Mouse (Mus musculus): Measurements from ENCODE around the gene Aqp11. TPM values are rescaled to one million over a fixed set of nuclear protein-coding genes. Genes with fewer than 3 reads are reported as not detected.

Aqp11 gene
- polyA plus RNA-seq, 1 experiment from 2014 or later = 26.3 TPM

- Histone ChIP-seq H3K4me3 (ENCODE audit: low read depth, low read length) (no peak overlapping the region), H3K27ac (ENCODE audit: low read depth) (no peak overlapping the region), H3K9me3 (ENCODE audit: control insufficient read depth, low read length) (no peaks in the 10 kb centered on the region), H3K4me2 (ENCODE audit: low read length) (no peak overlapping the region), H3K4me1 (replicated peaks; ENCODE audit: control insufficient read depth, insufficient read depth, low read length) (no peaks in the 10 kb centered on the region), H3K36me3 (ENCODE audit: control insufficient read depth, insufficient read depth, low read length) (no peaks in the 10 kb centered on the region), H3K27me3 (replicated peaks; ENCODE audit: control insufficient read depth, insufficient read depth, low read length) (no peaks in the 10 kb centered on the region), H3K9ac (ENCODE audit: low read length) (no peak overlapping the region)
- ATAC-seq (replicated peaks; ENCODE audit: low FRiP score, low TSS enrichment, low read depth) (no peak), DNase-seq (ENCODE audit: low spot score) (no peak)
- WGBS = 69% methylated on average over 6 of the region's 6 CpGs
Measured at GRCm38 (mm10) chr7:97770841-97771620, 32.9 kb upstream of the Aqp11 start.

- H3K4me3 ChIP-seq (ENCODE audit: low read depth, low read length) = no peak overlapping the region
- H3K4me1 ChIP-seq (replicated peaks; ENCODE audit: control insufficient read depth, insufficient read depth, low read length) = no peaks in the 10 kb centered on the region
- peak; percentile 56 for ATAC-seq (replicated peaks; ENCODE audit: low FRiP score, low TSS enrichment, low read depth)
- 78% methylated on average over 4 of the region's 4 CpGs for WGBS
- H3K4me2 ChIP-seq (ENCODE audit: low read length) = no peak overlapping the region
- no peak for DNase-seq (ENCODE audit: low spot score)
- no peaks in the 10 kb centered on the region for H3K36me3 ChIP-seq (ENCODE audit: control insufficient read depth, insufficient read depth, low read length)
- H3K9me3 ChIP-seq (ENCODE audit: control insufficient read depth, low read length) = no peaks in the 10 kb centered on the region
- H3K9ac ChIP-seq (ENCODE audit: low read length) = no peak overlapping the region
- H3K27me3 ChIP-seq (replicated peaks; ENCODE audit: control insufficient read depth, insufficient read depth, low read length) = no peaks in the 10 kb centered on the region
- H3K27ac ChIP-seq (ENCODE audit: low read depth) = no peak overlapping the region
Measured at GRCm38 (mm10) chr7:97769020-97769419, 30.9 kb upstream of the Aqp11 start.

GRCm38 (mm10) chr7:97767841-97768240, 29.8 kb upstream of the Aqp11 start:
- WGBS = 63% methylated on average over 8 of the region's 8 CpGs
- H3K4me3 ChIP-seq (ENCODE audit: low read depth, low read length) = no peak overlapping the region
- H3K27ac ChIP-seq (ENCODE audit: low read depth) = no peak overlapping the region
- no peaks in the 10 kb centered on the region for H3K27me3 ChIP-seq (replicated peaks; ENCODE audit: control insufficient read depth, insufficient read depth, low read length)
- H3K9ac ChIP-seq (ENCODE audit: low read length) = no peak overlapping the region
- DNase-seq (ENCODE audit: low spot score) (no peak), ATAC-seq (replicated peaks; ENCODE audit: low FRiP score, low TSS enrichment, low read depth) (no peak)
- H3K4me1 ChIP-seq (replicated peaks; ENCODE audit: control insufficient read depth, insufficient read depth, low read length) = no peaks in the 10 kb centered on the region
- no peaks in the 10 kb centered on the region for H3K9me3 ChIP-seq (ENCODE audit: control insufficient read depth, low read length)
- no peaks in the 10 kb centered on the region for H3K36me3 ChIP-seq (ENCODE audit: control insufficient read depth, insufficient read depth, low read length)
- H3K4me2 ChIP-seq (ENCODE audit: low read length) = no peak overlapping the region

GRCm38 (mm10) chr7:97766406-97767166, 28.5 kb upstream of the Aqp11 start:
- Histone ChIP-seq H3K4me1 (replicated peaks; ENCODE audit: control insufficient read depth, insufficient read depth, low read length) (no peaks in the 10 kb centered on the region), H3K27ac (ENCODE audit: low read depth) (no peak overlapping the region), H3K4me2 (ENCODE audit: low read length) (no peak overlapping the region), H3K9me3 (ENCODE audit: control insufficient read depth, low read length) (no peaks in the 10 kb centered on the region), H3K4me3 (ENCODE audit: low read depth, low read length) (no peak overlapping the region), H3K36me3 (ENCODE audit: control insufficient read depth, insufficient read depth, low read length) (no peaks in the 10 kb centered on the region), H3K9ac (ENCODE audit: low read length) (no peak overlapping the region), H3K27me3 (replicated peaks; ENCODE audit: control insufficient read depth, insufficient read depth, low read length) (no peaks in the 10 kb centered on the region)
- no peak for DNase-seq (ENCODE audit: low spot score)
- no peak for ATAC-seq (replicated peaks; ENCODE audit: low FRiP score, low TSS enrichment, low read depth)
- WGBS = 71% methylated on average over 9 of the region's 9 CpGs

GRCm38 (mm10) chr7:97765963-97766347, 27.9 kb upstream of the Aqp11 start:
- Histone ChIP-seq H3K36me3 (ENCODE audit: control insufficient read depth, insufficient read depth, low read length) (no peaks in the 10 kb centered on the region), H3K9me3 (ENCODE audit: control insufficient read depth, low read length) (no peaks in the 10 kb centered on the region), H3K9ac (ENCODE audit: low read length) (no peak overlapping the region), H3K27me3 (replicated peaks; ENCODE audit: control insufficient read depth, insufficient read depth, low read length) (no peaks in the 10 kb centered on the region), H3K4me2 (ENCODE audit: low read length) (no peak overlapping the region), H3K4me3 (ENCODE audit: low read depth, low read length) (no peak overlapping the region), H3K4me1 (replicated peaks; ENCODE audit: control insufficient read depth, insufficient read depth, low read length) (no peaks in the 10 kb centered on the region), H3K27ac (ENCODE audit: low read depth) (no peak overlapping the region)
- ATAC-seq (replicated peaks; ENCODE audit: low FRiP score, low TSS enrichment, low read depth) (no peak), DNase-seq (ENCODE audit: low spot score) (no peak)
- 80% methylated on average over 5 of the region's 5 CpGs for WGBS

GRCm38 (mm10) chr7:97765181-97765962, 27.3 kb upstream of the Aqp11 start:
- DNase-seq (ENCODE audit: low spot score) = no peak
- no peak overlapping the region for H3K4me3 ChIP-seq (ENCODE audit: low read depth, low read length)
- no peak for ATAC-seq (replicated peaks; ENCODE audit: low FRiP score, low TSS enrichment, low read depth)
- WGBS = 89% methylated on average over 21 of the region's 21 CpGs
- H3K9me3 ChIP-seq (ENCODE audit: control insufficient read depth, low read length) = no peaks in the 10 kb centered on the region
- no peak overlapping the region for H3K9ac ChIP-seq (ENCODE audit: low read length)
- no peak overlapping the region for H3K4me2 ChIP-seq (ENCODE audit: low read length)
- H3K27ac ChIP-seq (ENCODE audit: low read depth) = no peak overlapping the region
- H3K27me3 ChIP-seq (replicated peaks; ENCODE audit: control insufficient read depth, insufficient read depth, low read length) = no peaks in the 10 kb centered on the region
- H3K4me1 ChIP-seq (replicated peaks; ENCODE audit: control insufficient read depth, insufficient read depth, low read length) = no peaks in the 10 kb centered on the region
- no peaks in the 10 kb centered on the region for H3K36me3 ChIP-seq (ENCODE audit: control insufficient read depth, insufficient read depth, low read length)

- ATAC-seq (replicated peaks; ENCODE audit: low FRiP score, low TSS enrichment, low read depth) = no peak
- Histone ChIP-seq H3K9ac (ENCODE audit: low read length) (no peak overlapping the region), H3K36me3 (ENCODE audit: control insufficient read depth, insufficient read depth, low read length) (no peaks in the 10 kb centered on the region), H3K4me3 (ENCODE audit: low read depth, low read length) (no peak overlapping the region), H3K4me1 (replicated peaks; ENCODE audit: control insufficient read depth, insufficient read depth, low read length) (no peaks in the 10 kb centered on the region), H3K27me3 (replicated peaks; ENCODE audit: control insufficient read depth, insufficient read depth, low read length) (no peaks in the 10 kb centered on the region), H3K9me3 (ENCODE audit: control insufficient read depth, low read length) (no peaks in the 10 kb centered on the region), H3K4me2 (ENCODE audit: low read length) (no peak overlapping the region), H3K27ac (ENCODE audit: low read depth) (no peak overlapping the region)
- no peak for DNase-seq (ENCODE audit: low spot score)
- 81% methylated on average over 11 of the region's 11 CpGs for WGBS
Measured at GRCm38 (mm10) chr7:97764591-97764990, 26.5 kb upstream of the Aqp11 start.

- no peaks in the 10 kb centered on the region for H3K4me1 ChIP-seq (replicated peaks; ENCODE audit: control insufficient read depth, insufficient read depth, low read length)
- WGBS = 65% methylated on average over 18 of the region's 18 CpGs
- no peaks in the 10 kb centered on the region for H3K27me3 ChIP-seq (replicated peaks; ENCODE audit: control insufficient read depth, insufficient read depth, low read length)
- 0 out of 2 replicates have a peak overlapping the region, but pooled peaks have one; percentile 4 for H3K9ac ChIP-seq (ENCODE audit: low read length)
- H3K9me3 ChIP-seq (ENCODE audit: control insufficient read depth, low read length) = no peaks in the 10 kb centered on the region
- no peak overlapping the region for H3K27ac ChIP-seq (ENCODE audit: low read depth)
- no peak overlapping the region for H3K4me3 ChIP-seq (ENCODE audit: low read depth, low read length)
- no peak overlapping the region for H3K4me2 ChIP-seq (ENCODE audit: low read length)
- DNase-seq (ENCODE audit: low spot score) (no peak), ATAC-seq (replicated peaks; ENCODE audit: low FRiP score, low TSS enrichment, low read depth) (peak; percentile 66)
- H3K36me3 ChIP-seq (ENCODE audit: control insufficient read depth, insufficient read depth, low read length) = no peaks in the 10 kb centered on the region
Measured at GRCm38 (mm10) chr7:97756967-97757881, 19.1 kb upstream of the Aqp11 start.
